Mouse (Mus musculus) G1E-ER4 (cell line): ENCODE data around the gene Gm15107. TPM values are rescaled to one million over a fixed set of nuclear protein-coding genes. Genes with fewer than 3 reads are reported as not detected.
"Not testable (repeated sequence)": the region's sequence is repeated elsewhere in the genome, so short reads cannot be mapped to it uniquely, and the experiment has no call there.

Experiments used
- GATA1 ChIP-seq: IDR thresholded peaks from one replicate; pipeline ENCODE4 v1.8.0; 2012; ENCODE audit warnings: low read length, inconsistent platforms
- polyA plus RNA-seq: library from polyadenylated mRNA; stranded (reverse); fragments of >175 nt; gene quantifications from 2 replicates; pipeline ENCODE4 v1.2.3, GENCODE M21; 2012

Gene Gm15107
- not detected in 2 replicates for polyA plus RNA-seq

- not testable (repeated sequence) for TF ChIP-seq GATA1
These were observed at the start of gene Gm15107 for GRCm38 (mm10) chrX:148180424-148180823. TSS of gene Gm15107 (plus strand) at chrX:148180724.

Other genes starting within 250 kb of the Gm15107 start
- not detected in 2 replicates for gene Gm15080, start 187.7 kb upstream of the Gm15107 start, polyA plus RNA-seq